Mouse (Mus musculus): ENCODE measurements around the gene Nmt2.

The Nmt2 gene

GRCm38 (mm10) chr2:3327351-3327750 lies 43.3 kb downstream of the Nmt2 start:
- DNase-seq (ENCODE audit: low spot score): peak; percentile 52

- DNase-seq (ENCODE audit: low spot score): no peak
Observed at GRCm38 (mm10) chr2:3331071-3331703, 47.2 kb downstream of the Nmt2 start.

DNA sequence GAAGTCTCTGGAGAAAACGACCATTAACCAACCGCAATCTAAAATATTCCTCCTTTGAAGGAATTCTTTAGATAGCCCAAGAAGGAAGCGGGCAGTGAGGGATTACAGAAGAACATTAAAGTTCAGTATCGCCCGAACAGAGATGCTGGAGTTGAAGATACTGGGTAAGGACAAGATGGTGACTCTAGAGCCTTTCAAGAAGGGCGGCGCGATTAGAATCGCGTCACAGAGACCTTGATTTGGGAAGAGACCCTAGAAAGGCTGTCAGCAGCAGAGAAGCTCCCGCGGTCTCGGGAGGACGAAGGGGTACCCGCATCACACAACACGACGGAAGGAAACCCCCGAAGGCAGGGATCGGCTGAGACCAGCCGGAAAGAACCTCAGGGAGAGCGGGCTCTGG lies 48.0 kb downstream of the Nmt2 start:
- DNase-seq (ENCODE audit: low spot score): no peak

DNA sequence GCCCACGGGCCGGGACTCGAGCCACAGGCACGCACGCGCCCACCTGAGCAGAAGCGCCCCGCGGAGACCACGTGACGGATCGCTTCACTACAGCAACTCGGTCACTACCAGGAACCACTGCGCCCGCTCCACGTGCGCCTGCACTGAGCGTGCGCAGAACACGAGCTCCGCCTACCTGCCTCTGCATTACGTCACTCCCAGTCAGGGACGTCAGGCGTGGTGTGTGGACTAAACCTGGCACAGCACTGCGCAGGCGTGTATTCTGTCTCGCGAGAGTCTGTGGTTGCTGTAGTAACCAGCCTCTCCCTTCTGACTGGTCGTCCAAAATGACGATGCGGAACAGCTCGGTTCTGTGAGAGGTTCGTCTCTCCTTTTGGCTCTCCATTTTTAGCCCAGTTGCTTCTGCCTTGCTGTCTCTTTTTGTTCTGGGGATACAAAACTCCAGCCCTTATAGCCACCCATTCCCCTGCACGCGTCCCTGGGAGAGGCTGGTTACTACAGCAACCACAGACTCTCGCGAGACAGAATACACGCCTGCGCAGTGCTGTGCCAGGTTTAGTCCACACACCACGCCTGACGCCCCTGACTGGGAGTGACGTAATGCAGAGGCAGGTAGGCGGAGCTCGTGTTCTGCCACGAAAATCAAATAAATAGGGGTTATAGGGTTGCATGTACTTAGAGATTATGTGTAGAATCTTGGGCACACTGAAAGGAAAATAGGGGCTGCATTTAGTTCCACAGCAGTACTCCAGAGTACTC lies 48.7 kb downstream of the Nmt2 start, which contains the start of gene Rpp38:
Rpp38 (minus strand) TSS at position 160 of the 759 bp plus-strand sequence.
- peak; percentile 93 for DNase-seq (ENCODE audit: low spot score)

GRCm38 (mm10) chr2:3333761-3334160 lies 49.7 kb downstream of the Nmt2 start:
- DNase-seq (ENCODE audit: low spot score): no peak

GRCm38 (mm10) chr2:3335611-3336301 lies 51.7 kb downstream of the Nmt2 start, which contains the start of gene Acbd7:
TSS of gene Acbd7 (plus strand) at chr2:3336168.
- DNase-seq (ENCODE audit: low spot score): peak; percentile 35

- no peak for DNase-seq (ENCODE audit: low spot score)
Observed at GRCm38 (mm10) chr2:3348422-3348821, 64.4 kb downstream of the Nmt2 start.

DNA sequence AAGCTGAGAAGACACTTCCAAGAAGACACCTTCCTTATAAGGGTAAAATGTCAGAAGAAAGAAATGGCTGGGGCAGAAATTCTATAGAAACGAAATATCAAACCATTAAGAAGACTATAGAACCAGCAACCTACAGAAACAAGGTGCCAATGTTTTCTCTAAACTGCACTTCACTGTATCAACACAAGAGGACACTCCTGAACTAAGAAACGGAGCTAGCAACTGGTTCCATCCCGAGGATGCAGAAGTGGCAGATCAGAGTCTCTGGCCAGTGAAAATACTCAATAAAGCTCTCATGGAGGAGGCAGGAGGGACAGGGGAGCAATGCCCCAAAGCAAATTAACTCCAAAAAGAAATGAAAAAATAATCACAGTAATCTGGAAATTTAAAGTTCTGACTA lies 64.9 kb downstream of the Nmt2 start:
- no peak for DNase-seq (ENCODE audit: low spot score)

DNA sequence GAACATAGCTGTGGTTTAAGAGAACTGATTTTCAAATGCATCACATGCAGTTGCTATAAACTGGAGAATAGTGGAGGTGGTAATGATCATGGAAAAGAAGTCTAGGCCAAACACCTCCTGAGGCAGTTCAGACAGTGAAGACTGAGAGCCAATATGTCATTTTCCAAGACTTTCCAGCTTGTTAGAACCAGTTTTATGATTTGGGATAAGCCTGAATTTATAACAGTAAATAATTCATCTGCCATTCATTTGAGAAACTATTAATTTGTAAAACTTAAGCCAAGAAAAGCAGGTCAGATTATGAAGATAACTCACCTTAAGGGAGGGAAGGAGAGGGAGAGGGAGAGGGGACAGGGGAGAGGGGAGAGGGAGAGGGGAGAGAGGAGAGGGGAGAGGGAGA lies 69.1 kb downstream of the Nmt2 start:
- DNase-seq (ENCODE audit: low spot score): no peak

DNA sequence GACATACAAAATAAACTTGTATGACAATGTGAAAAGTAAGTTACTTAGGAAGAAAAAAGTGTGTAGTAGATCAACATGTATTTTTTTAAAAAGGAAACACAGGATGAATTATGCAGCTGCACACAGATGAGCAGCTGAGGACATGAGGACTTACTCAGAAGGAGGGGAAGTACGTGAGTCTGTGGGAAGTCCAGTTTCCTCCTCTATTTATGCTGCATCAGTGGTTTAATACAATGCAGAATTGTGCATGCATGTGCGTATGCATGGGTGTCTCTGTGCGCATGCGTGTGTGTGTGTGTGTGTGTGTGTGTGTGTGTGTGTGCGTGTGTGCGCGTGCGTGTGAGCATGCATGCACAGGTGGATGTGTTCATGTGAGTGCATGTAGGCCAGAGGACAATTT lies 71.8 kb downstream of the Nmt2 start:
- no peak for DNase-seq (ENCODE audit: low spot score)

GRCm38 (mm10) chr2:3356311-3356710 lies 72.3 kb downstream of the Nmt2 start:
- DNase-seq (ENCODE audit: low spot score): no peak

DNA sequence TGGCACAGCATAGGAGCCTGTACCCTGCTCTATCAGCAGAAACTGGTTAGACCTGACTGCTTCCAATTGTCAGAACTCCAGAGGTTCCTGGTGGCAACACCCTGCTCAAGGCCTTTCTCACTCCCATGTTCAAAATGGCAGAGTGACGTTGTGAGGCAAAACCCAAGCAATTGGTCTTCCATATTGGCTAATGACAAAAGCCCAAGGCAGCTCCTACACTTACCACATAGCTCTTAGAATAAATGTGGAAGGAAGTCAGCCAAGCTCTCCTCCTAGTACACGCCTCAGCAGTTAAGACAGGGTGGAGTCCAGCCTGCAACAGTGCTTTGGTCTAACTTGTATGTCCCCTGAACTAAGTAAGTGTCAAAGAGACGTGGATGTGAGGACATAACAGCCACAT lies 73.9 kb downstream of the Nmt2 start:
- DNase-seq (ENCODE audit: low spot score): no peak

- DNase-seq (ENCODE audit: low spot score): no peak
Observed at GRCm38 (mm10) chr2:3361067-3361466, 77.1 kb downstream of the Nmt2 start.

- DNase-seq (ENCODE audit: low spot score): no peak
Observed at GRCm38 (mm10) chr2:3365127-3365526, 81.1 kb downstream of the Nmt2 start.
